Mouse (Mus musculus) urinary bladder, adult 2 months (tissue): ENCODE results near the gene Mettl7a2. TPM values are rescaled to one million over a fixed set of nuclear protein-coding genes. Genes with fewer than 3 reads are reported as not detected.

Experiments
- DNase-seq: peaks from one replicate; pipeline ENCODE4 v3.0.0; 2022; ENCODE audit warnings: low spot score
- polyA plus RNA-seq: library from polyadenylated mRNA; depleted of rRNA; stranded (reverse); fragments of >200 nt; gene quantifications from 2 replicates; pipeline ENCODE4 v1.2.3, GENCODE M21; 2012; rRNA removed

Mettl7a2 gene
- polyA plus RNA-seq, 1 experiment = not detected

DNA sequence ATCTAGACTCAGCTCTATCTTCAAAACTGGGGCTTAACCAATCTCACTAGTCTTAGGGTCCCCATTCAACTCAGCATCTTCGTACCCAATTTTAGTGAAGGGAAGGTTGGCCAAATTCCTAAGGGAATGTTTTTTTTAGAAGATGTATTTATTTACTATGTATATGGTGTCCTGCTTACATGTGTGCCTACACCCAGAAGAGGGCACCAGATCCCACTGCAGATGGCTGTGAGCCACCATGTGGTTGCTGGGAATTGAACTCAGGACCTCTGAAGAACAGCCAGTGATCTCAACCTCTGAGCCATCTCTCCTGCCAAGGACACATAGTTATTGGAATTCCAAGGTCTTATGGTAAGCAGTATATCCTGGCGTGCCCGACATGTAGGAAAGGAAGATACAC lies 42.6 kb downstream of the Mettl7a2 start:
- no peak for DNase-seq

DNA sequence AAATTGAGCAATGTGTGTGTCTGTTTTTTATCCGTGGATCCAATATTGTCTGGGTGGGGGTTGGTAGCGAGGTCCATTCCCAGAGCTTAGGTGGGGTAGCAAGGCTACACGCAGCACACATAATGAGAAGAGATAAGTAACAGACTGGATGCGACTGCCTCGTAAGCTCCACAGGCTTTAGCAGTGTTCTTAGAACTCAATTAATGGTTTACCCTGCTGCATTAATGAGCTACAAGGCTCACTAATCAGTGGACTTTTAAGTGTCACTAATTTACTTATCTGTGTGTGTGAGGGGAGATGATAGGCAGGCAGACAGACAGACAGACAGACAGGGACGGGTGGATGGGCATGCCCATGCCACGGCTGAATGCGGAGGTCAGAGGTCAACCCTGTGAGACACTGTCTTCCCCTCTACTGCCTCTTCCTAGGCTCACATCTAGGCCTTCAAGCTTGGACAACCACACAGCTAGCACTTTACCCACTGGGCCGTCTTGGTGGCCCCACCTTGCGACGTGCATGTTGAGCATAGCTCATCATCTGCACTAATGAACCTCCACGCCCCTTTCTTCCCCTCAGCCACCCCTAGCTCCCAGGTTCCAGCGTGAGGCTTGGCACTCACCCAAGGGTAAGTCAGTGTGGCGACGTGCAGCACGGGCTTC lies 47.7 kb downstream of the Mettl7a2 start:
- no peak for DNase-seq

DNA sequence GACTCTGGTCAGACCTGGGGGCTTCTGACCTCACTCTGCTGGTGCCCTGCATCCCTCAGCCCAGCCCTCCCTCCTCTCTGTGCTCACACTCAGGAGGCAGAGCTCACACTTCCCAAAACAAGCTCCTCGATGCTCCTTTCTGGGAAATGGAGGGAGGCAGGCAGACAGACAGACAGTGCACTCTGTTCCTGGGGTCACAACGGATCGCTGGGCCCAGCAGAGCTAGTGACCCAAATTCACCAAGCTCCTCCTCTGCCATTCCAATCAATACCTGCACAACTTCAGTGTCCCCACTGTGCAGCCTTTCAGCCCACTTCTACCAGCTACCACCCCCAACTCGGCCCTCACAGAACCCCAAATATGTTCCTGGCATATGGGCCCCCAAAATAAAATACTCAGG lies 48.8 kb downstream of the Mettl7a2 start:
- no peak for DNase-seq

DNA sequence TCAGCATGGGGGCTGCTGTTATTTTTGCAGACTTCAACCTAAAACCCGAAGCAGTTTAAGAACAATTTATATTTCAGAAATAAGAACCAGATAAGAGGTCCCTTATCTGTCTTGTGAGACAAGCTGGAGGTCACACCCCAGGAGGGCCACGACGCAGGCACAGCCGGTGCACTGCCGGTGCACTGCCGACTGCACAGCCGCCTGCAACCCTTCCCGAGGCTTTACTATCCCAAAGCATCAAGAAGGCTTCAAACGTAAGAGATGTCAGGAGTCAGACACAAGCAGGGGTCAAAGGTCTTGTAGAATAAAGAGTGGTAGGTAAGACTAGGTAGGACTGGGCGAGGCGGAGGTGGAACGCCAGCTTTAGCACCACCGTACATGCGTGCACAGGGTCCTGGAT lies 49.3 kb downstream of the Mettl7a2 start:
- no peak for DNase-seq

DNA sequence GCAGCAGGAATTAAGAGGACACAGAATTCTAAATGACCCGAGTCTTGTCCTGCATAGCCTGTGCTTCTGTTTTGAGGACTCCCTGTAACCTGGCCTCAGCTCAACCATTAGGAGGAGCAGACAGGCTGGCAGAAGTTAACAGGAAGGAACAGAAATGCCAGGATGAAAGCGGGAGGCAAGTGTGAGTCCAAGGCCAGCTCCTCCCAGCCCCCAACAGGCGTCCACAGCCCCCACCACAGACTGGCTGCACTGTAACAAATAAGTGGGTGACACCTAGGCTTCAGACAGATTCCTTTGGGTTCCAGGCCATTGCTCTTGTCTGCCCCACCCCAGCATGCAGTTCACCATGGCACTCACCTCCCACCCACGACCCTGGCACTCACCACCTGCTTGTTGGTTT lies 49.8 kb downstream of the Mettl7a2 start:
- no peak for DNase-seq

DNA sequence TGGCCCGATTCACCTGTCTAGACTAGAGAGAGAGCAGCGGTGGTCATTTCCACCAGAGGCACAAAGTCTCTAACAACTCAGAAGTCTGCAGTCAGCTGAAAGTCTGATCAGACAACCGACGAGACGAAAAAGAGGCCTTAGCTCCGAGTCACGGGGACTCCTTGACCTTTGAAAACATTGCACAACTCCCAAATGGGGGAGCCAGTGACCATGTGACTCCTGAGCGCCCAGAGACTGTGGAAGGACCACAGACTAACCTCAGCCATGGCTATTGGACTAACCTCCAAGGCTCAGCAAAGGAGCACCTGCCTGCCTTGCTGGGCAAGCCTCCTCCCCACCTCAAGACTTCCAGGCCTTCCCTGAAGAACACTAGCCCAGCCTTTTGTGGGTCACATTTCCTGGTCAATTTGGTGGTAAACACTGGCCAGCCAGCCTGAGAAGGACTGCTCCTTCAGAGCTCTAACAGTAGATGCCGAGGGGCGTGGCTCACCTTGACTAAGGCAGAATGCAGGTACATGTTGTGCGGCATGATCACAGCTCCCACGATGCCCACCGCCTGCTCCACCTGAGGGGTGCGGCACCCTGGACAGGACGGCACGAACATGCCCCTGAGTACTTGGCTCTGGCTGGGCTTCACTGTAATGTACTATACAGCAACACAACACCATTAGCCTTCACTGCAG lies 50.5 kb downstream of the Mettl7a2 start:
- DNase-seq = no peak

DNA sequence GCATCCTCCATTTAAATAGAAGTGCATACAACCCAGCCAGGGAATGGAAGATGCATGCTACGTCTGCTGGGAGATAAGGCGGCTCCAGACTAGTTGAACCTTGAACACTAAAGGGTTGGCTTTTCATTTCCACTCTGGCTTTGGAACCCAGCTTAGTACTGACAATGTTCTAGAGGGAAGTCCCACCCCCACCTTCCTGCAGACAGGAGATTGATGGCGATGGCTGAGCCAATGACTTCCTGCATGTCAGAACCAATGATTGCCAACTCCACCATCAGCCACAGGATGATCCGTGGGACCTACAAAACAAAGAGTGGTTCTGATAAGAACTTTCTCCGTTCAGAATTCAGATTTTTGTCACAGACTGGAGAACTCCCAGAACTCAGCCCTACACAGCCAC lies 53.1 kb downstream of the Mettl7a2 start:
- no peak for DNase-seq

DNA sequence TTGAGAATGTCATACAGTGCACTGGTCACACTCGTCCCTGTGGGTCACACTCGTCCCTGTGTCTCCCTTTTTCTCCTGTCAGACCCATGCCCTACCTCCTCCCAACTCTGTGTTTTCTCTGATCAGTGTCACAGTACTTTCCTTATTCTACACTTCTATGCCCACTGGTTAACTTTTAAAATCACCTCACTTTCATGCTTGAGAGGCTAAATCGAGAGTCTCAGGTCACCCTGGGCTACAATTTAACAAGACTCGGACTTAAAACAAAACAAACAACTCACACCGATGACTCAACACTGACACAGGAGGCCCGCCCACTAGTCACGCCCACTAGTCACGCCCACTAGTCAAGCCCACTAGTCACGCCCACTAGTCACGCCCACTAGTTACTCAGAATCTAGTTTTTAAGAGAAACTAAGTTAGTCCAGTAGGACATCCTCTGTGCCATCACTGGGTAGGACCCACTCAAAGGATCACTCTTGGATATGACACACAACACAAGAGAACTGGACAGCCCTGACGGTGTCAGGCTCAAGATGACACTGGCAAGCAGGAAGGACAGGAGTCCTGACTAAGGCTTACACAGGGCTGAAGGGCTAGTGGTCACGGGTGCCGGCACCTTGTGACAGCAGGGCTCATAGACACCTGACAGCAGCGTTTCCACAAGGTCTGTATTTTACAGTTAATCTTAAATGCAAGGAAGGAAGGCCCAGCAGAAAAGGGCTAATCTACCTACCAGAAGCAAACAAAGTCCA lies 58.1 kb downstream of the Mettl7a2 start:
- no peak for DNase-seq

Other genes starting within 250 kb of the Mettl7a2 start
- gene Atf1, start 125.4 kb upstream of the Mettl7a2 start, polyA plus RNA-seq = 34.3 and 35.9 TPM in 2 replicates
- gene Tmprss12, start 72.4 kb upstream of the Mettl7a2 start, polyA plus RNA-seq = not detected in 2 replicates
- gene Mettl7a1, start 49.1 kb upstream of the Mettl7a2 start, polyA plus RNA-seq = 101 and 106 TPM in 2 replicates
- 0.12 and 0.15 TPM in 2 replicates for gene Mettl7a3, start 18.3 kb upstream of the Mettl7a2 start, polyA plus RNA-seq
- gene Methig1, start 51 bp upstream of the Mettl7a2 start, polyA plus RNA-seq = not detected in 2 replicates
- not detected in 2 replicates for gene Higd1c, start 11.3 kb downstream of the Mettl7a2 start, polyA plus RNA-seq
- not detected in 2 replicates for gene Gm5475, start 68.9 kb downstream of the Mettl7a2 start, polyA plus RNA-seq
- gene Slc11a2, start 71.9 kb downstream of the Mettl7a2 start, polyA plus RNA-seq = 19.3 and 21.5 TPM in 2 replicates
- gene Letmd1, start 115.8 kb downstream of the Mettl7a2 start, polyA plus RNA-seq = 46.8 and 50.4 TPM in 2 replicates
- 3.2 and 3.8 TPM in 2 replicates for gene Csrnp2, start 142.3 kb downstream of the Mettl7a2 start, polyA plus RNA-seq
- gene Tfcp2, start 198.8 kb downstream of the Mettl7a2 start, polyA plus RNA-seq = 14.4 and 15.4 TPM in 2 replicates
- gene Pou6f1, start 246.8 kb downstream of the Mettl7a2 start, polyA plus RNA-seq = 14.4 and 23.0 TPM in 2 replicates